Mouse (Mus musculus): Measurements from ENCODE around the gene Fbxl18. TPM values are rescaled to one million over a fixed set of nuclear protein-coding genes. Genes with fewer than 3 reads are reported as not detected.

Fbxl18 gene
- polyA plus RNA-seq, 1 experiment from 2014 or later, result 26.1 TPM

DNA sequence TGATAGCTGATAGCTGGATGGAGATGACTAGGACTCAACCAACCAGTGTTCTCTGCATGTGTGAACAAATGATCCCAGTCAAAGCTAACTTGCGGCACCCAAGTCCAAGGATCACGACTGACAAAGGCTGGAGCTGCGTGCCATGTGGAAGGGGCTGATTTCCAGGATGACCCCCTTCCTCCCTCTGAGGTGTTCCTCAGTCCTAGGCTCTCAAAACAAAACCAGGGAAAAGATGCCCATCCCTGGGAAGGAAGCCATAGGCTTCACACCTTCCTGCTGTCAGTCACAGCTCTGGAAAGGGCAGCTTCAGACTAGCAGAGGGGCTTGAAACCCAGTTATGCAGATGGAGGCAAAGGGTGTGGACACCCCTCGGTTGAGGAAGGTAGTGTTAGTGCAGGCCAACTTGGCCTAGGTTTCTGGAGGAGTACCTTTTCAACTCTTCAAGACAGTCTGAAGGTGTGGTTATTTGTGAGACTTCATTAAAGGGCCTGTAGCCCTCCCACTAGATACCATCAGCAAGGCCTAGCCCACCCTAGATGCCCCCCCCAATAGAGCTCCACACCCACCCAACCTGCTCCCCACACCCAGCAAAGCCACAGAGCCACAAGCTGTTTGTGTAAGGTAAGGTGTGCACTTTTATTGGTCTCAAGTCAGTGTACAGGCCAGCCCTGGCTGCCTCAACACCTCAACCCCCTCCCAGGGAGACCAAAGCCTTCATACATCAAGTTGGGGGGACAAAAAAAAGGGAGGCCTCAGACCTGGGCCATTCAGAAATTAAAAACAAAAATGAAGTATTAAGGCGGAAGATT is 7.5 kb upstream of the Fbxl18 start:
- DNase-seq (ENCODE audit: low spot score) (no peak), ATAC-seq (ENCODE audit: low FRiP score) (no peak)
- Histone ChIP-seq H3K4me3 (replicated peaks; ENCODE audit: low read length) (peak overlapping the region; percentile 100; the same call in 1 of the 2 replicates), H3K4me2 (replicated peaks) (peak overlapping the region; percentile 88), H3K4me1 (replicated peaks; ENCODE audit: control insufficient read depth, insufficient read depth, low read length) (peaks cover 35% of the 10 kb centered on the region), H3K9ac (peak overlapping the region; percentile 45), H3K27ac (peak overlapping the region; percentile 48), H3K9me3 (ENCODE audit: control insufficient read depth, low read length) (no peaks in the 10 kb centered on the region), H3K36me3 (replicated peaks; ENCODE audit: control insufficient read depth, insufficient read depth) (peaks cover 71% of the 10 kb centered on the region), H3K27me3 (ENCODE audit: control insufficient read depth, insufficient read depth, low read length) (no peaks in the 10 kb centered on the region)
- WGBS, result 66% methylated on average over 5 of the region's 5 CpGs

- Histone ChIP-seq H3K9me3 (ENCODE audit: control insufficient read depth, low read length) (no peaks in the 10 kb centered on the region), H3K27ac (peak overlapping the region; percentile 48), H3K4me1 (replicated peaks; ENCODE audit: control insufficient read depth, insufficient read depth, low read length) (peaks cover 28% of the 10 kb centered on the region), H3K36me3 (replicated peaks; ENCODE audit: control insufficient read depth, insufficient read depth) (peaks cover 75% of the 10 kb centered on the region), H3K9ac (peak overlapping the region; percentile 45; the same call in 1 of the 2 replicates), H3K4me2 (replicated peaks) (0 out of 2 replicates have a peak overlapping the region, but pooled peaks have one; percentile 7), H3K4me3 (replicated peaks; ENCODE audit: low read length) (no peak overlapping the region), H3K27me3 (ENCODE audit: control insufficient read depth, insufficient read depth, low read length) (no peaks in the 10 kb centered on the region)
- ATAC-seq (ENCODE audit: low FRiP score) (no peak), DNase-seq (ENCODE audit: low spot score) (no peak)
- 77% methylated on average over 4 of the region's 4 CpGs for WGBS
Observed at GRCm38 (mm10) chr5:142901846-142902505, 6.8 kb upstream of the Fbxl18 start.

DNA sequence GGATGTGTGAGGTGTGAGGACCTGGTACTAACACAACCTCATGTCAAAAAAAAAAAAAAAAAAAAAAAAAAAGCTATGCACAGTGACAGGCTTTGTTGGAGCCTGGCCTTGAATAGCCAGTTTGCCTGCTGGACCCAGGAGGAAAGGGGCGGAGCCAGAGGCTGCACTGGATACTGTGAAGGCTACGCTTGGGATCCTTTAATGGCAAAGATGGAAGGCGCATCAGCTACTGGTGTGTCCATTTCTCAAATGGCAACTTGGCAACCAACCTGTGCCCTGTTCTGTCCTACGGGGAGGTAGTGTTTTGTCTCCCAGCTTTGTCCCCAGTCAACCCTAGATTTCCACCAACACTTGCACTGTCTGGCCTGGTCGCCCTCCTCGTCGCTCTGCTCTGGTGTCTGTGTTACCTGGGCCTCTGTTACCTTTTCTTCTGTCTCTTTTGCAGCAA is 6.2 kb upstream of the Fbxl18 start:
- H3K9ac ChIP-seq, result no peak overlapping the region
- WGBS, result 81% methylated on average over 7 of the region's 7 CpGs
- peaks cover 27% of the 10 kb centered on the region for H3K4me1 ChIP-seq (replicated peaks; ENCODE audit: control insufficient read depth, insufficient read depth, low read length)
- no peak overlapping the region for H3K27ac ChIP-seq
- DNase-seq (ENCODE audit: low spot score) (no peak), ATAC-seq (ENCODE audit: low FRiP score) (no peak)
- peaks cover 75% of the 10 kb centered on the region for H3K36me3 ChIP-seq (replicated peaks; ENCODE audit: control insufficient read depth, insufficient read depth)
- no peaks in the 10 kb centered on the region for H3K9me3 ChIP-seq (ENCODE audit: control insufficient read depth, low read length)
- H3K4me3 ChIP-seq (replicated peaks; ENCODE audit: low read length), result no peak overlapping the region
- no peak overlapping the region for H3K4me2 ChIP-seq (replicated peaks)
- H3K27me3 ChIP-seq (ENCODE audit: control insufficient read depth, insufficient read depth, low read length), result no peaks in the 10 kb centered on the region

DNA sequence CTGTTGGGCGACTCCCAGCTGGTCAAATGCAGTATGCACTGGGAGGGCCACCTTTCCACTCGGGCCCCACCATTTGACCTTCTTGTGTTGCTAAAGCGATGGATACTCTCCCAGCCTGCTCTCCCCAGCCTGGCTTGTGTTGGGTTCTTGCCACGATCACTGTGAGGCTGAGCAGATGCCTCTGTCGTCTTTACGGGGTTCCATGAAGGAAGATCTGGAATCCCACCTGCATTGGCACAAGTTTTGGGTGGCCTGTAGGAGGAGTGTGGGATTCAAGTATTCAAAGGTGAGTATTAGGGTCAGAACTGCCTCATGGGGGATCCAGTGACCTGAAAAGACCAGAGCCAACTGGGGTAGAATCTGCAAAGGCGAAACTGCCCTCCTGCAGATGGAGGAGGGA is 5.4 kb upstream of the Fbxl18 start:
- DNase-seq (ENCODE audit: low spot score), result no peak
- H3K9me3 ChIP-seq (ENCODE audit: control insufficient read depth, low read length), result no peaks in the 10 kb centered on the region
- no peak overlapping the region for H3K9ac ChIP-seq
- no peak for ATAC-seq (ENCODE audit: low FRiP score)
- H3K36me3 ChIP-seq (replicated peaks; ENCODE audit: control insufficient read depth, insufficient read depth), result peaks cover 75% of the 10 kb centered on the region
- no peak overlapping the region for H3K27ac ChIP-seq
- peaks cover 34% of the 10 kb centered on the region for H3K4me1 ChIP-seq (replicated peaks; ENCODE audit: control insufficient read depth, insufficient read depth, low read length)
- no peaks in the 10 kb centered on the region for H3K27me3 ChIP-seq (ENCODE audit: control insufficient read depth, insufficient read depth, low read length)
- H3K4me2 ChIP-seq (replicated peaks), result no peak overlapping the region
- 81% methylated on average over 7 of the region's 7 CpGs for WGBS
- H3K4me3 ChIP-seq (replicated peaks; ENCODE audit: low read length), result no peak overlapping the region

DNA sequence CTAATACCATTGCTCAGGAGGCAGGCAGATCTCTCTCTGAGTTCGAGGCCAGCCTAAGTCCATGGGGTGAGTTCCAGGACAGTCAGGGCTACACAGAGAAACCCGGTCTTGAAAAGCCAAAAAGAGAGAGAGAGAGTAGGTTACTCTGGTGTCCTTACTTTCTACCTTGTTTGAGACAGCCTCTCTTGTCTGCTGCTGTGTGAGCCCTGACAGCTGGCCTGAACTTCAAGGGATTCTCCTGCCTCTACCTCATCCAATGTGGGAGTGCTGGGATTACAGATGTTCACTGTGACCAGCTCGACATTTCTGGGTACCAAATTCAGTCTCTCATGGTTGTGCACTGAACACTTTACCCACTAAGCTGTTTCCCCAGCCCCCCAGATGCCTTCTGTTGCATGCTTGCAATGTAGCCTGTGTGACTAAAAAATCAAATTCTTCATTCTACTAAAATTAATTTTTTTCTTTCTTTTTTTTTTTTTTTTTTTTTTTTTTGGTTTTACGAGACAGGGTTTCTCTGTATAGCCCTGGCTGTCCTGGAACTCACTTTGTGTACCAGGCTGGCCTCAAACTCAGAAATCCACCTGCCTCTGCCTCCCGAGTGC is 4.8 kb upstream of the Fbxl18 start:
- 90% methylated on average over 5 of the region's 5 CpGs for WGBS
- Histone ChIP-seq H3K27ac (no peak overlapping the region), H3K36me3 (replicated peaks; ENCODE audit: control insufficient read depth, insufficient read depth) (peaks cover 69% of the 10 kb centered on the region)

DNA sequence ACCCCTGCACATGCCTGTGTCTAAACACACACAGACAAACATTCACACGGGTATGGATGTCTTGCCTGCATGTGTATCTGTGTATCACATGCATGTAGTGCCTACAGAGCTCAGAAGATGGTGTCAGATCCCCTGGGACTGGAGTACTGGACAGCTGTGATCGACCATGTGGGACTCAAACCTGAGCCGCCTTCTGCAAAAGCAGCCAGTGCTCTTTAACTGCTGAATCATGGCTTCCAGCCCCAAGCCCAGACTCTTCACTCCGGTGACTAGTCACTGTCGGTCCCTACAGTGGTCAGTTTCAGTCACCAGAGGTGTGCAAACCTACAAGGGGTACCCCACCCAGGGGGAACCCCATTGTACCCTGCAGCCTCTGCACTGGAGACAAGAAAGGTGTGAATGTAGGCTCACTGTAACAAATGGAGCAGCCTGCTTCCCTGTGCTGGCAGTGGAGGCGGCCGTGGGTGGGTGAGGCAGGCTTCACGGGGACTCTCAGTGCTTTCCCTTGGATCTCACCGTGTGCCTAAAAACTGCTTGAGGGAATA is 3.9 kb upstream of the Fbxl18 start:
- Histone ChIP-seq H3K9me3 (ENCODE audit: control insufficient read depth, low read length) (no peaks in the 10 kb centered on the region), H3K27me3 (ENCODE audit: control insufficient read depth, insufficient read depth, low read length) (no peaks in the 10 kb centered on the region), H3K4me1 (replicated peaks; ENCODE audit: control insufficient read depth, insufficient read depth, low read length) (peaks cover 33% of the 10 kb centered on the region), H3K36me3 (replicated peaks; ENCODE audit: control insufficient read depth, insufficient read depth) (peaks cover 60% of the 10 kb centered on the region), H3K4me2 (replicated peaks) (no peak overlapping the region), H3K9ac (no peak overlapping the region), H3K27ac (no peak overlapping the region), H3K4me3 (replicated peaks; ENCODE audit: low read length) (no peak overlapping the region)
- DNase-seq (ENCODE audit: low spot score) (no peak), ATAC-seq (ENCODE audit: low FRiP score) (no peak)
- WGBS, result 87% methylated on average over 9 of the region's 9 CpGs

More for the DNA sequence above, 4.8 kb upstream of the Fbxl18 start:
- Histone ChIP-seq H3K4me3 (replicated peaks; ENCODE audit: low read length) (no peak overlapping the region), H3K27me3 (ENCODE audit: control insufficient read depth, insufficient read depth, low read length) (no peaks in the 10 kb centered on the region), H3K4me1 (replicated peaks; ENCODE audit: control insufficient read depth, insufficient read depth, low read length) (peaks cover 37% of the 10 kb centered on the region), H3K9ac (no peak overlapping the region), H3K9me3 (ENCODE audit: control insufficient read depth, low read length) (no peaks in the 10 kb centered on the region), H3K4me2 (replicated peaks) (no peak overlapping the region)
- no peak for DNase-seq (ENCODE audit: low spot score)
- ATAC-seq (ENCODE audit: low FRiP score), result no peak

GRCm38 (mm10) chr5:142898316-142898715 is 3.1 kb upstream of the Fbxl18 start:
- 89% methylated on average over 4 of the region's 4 CpGs for WGBS
- no peak overlapping the region for H3K4me2 ChIP-seq (replicated peaks)
- H3K4me3 ChIP-seq (replicated peaks; ENCODE audit: low read length), result no peak overlapping the region
- ATAC-seq (ENCODE audit: low FRiP score) (no peak), DNase-seq (ENCODE audit: low spot score) (no peak)
- no peak overlapping the region for H3K9ac ChIP-seq
- H3K36me3 ChIP-seq (replicated peaks; ENCODE audit: control insufficient read depth, insufficient read depth), result peaks cover 52% of the 10 kb centered on the region
- peaks cover 32% of the 10 kb centered on the region for H3K4me1 ChIP-seq (replicated peaks; ENCODE audit: control insufficient read depth, insufficient read depth, low read length)
- H3K9me3 ChIP-seq (ENCODE audit: control insufficient read depth, low read length), result no peaks in the 10 kb centered on the region
- H3K27ac ChIP-seq, result no peak overlapping the region
- H3K27me3 ChIP-seq (ENCODE audit: control insufficient read depth, insufficient read depth, low read length), result no peaks in the 10 kb centered on the region

DNA sequence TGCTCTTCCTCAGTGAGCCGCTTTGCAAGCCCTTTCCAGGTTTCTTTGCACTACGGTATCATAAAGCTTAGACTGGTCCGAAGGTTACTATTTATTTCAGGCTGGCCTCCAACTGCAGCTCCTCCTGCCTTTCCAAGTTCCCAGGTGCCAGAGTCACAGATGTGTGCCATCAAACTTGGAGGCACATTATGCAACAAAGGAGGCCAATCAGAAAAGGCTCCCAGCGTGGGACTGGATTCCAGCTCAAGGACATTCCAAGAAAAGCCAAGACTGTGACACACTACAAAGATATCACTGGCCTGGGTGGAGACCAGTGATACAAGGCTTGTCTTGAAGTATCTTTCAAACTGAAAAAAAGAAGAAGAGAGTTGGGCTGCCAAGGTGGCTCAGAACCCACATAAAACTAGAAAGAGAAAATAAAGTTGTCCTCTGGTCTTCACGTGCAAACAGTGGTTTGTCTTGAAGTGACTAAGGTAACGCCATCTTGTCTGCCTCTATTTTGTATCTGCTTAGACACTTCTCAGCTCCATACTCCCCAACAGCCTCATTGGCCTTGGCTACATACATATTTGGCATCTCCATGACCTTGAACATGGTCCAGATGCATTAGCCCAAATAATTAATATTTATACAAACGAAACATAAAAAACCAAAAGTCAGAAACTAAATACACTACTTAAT is 2.5 kb upstream of the Fbxl18 start:
- no peaks in the 10 kb centered on the region for H3K9me3 ChIP-seq (ENCODE audit: control insufficient read depth, low read length)
- H3K9ac ChIP-seq, result no peak overlapping the region
- no peak overlapping the region for H3K4me2 ChIP-seq (replicated peaks)
- H3K27me3 ChIP-seq (ENCODE audit: control insufficient read depth, insufficient read depth, low read length), result no peaks in the 10 kb centered on the region
- H3K27ac ChIP-seq, result no peak overlapping the region
- H3K4me1 ChIP-seq (replicated peaks; ENCODE audit: control insufficient read depth, insufficient read depth, low read length), result peaks cover 28% of the 10 kb centered on the region
- H3K36me3 ChIP-seq (replicated peaks; ENCODE audit: control insufficient read depth, insufficient read depth), result peaks cover 46% of the 10 kb centered on the region
- no peak for DNase-seq (ENCODE audit: low spot score)
- WGBS, result 95% methylated on average over 7 of the region's 7 CpGs
- H3K4me3 ChIP-seq (replicated peaks; ENCODE audit: low read length), result no peak overlapping the region
- no peak for ATAC-seq (ENCODE audit: low FRiP score)

Data from hindbrain, embryonic 14.5 days (tissue).